Mouse (Mus musculus) liver, embryonic 18 days (tissue): Measurements from ENCODE around the gene March8. TPM values are rescaled to one million over a fixed set of nuclear protein-coding genes. Genes with fewer than 3 reads are reported as not detected.

Experiments used
- polyA plus RNA-seq: library from polyadenylated mRNA; depleted of rRNA; stranded (reverse); fragments of >200 nt; gene quantifications from 2 replicates; pipeline ENCODE4 v1.2.3, GENCODE M21; 2012; rRNA removed

Gene March8
- 51.5 and 57.2 TPM in 2 replicates for polyA plus RNA-seq

GRCm38 (mm10) chr6:116337835-116338501 is at the start of gene March8:
Gene March8, plus strand, starts transcription at chr6:116338024.

Other genes with a start within 250 kb of the March8 start
- gene Tmcc1, start 144.5 kb upstream of the March8 start, polyA plus RNA-seq: 5.2 and 5.6 TPM in 2 replicates
- 22.1 and 24.0 TPM in 2 replicates for gene Washc2, start 130.0 kb upstream of the March8 start, polyA plus RNA-seq
- 5.4 and 6.7 TPM in 2 replicates for gene Zfand4, start 73.8 kb upstream of the March8 start, polyA plus RNA-seq
- gene Alox5, start 123.2 kb downstream of the March8 start, polyA plus RNA-seq: 4.3 and 5.5 TPM in 2 replicates
- gene Olfr211, start 151.1 kb downstream of the March8 start, polyA plus RNA-seq: not detected in 2 replicates
- not detected in 2 replicates for gene Olfr212, start 168.5 kb downstream of the March8 start, polyA plus RNA-seq
- gene Olfr213, start 200.4 kb downstream of the March8 start, polyA plus RNA-seq: not detected in 2 replicates
- gene Gm5580, start 213.1 kb downstream of the March8 start, polyA plus RNA-seq: 0.03 and 0.04 TPM in 2 replicates
- not detected in 2 replicates for gene Olfr214, start 216.2 kb downstream of the March8 start, polyA plus RNA-seq
- gene Olfr215, start 246.2 kb downstream of the March8 start, polyA plus RNA-seq: not detected in 2 replicates